Mouse (Mus musculus) cortical plate, adult 2 months (tissue): ENCODE results near the gene Hecw2.

ENCODE experiments used
- CTCF ChIP-seq: fragments of 200-500 bp; IDR thresholded peaks from 2 replicates; pipeline ENCODE4 v1.5.1; 2011; ENCODE audit warnings: mild to moderate bottlenecking, control low read depth, low read length; ENCODE audit not compliant: insufficient read depth; ENCODE audit errors: extremely low read depth
- POLR2A ChIP-seq: fragments of 200-500 bp; IDR thresholded peaks from 2 replicates; pipeline ENCODE4 v1.6.1; 2011; ENCODE audit warnings: mild to moderate bottlenecking, low read length, control low read depth; ENCODE audit not compliant: insufficient read depth; ENCODE audit errors: extremely low read depth

DNA sequence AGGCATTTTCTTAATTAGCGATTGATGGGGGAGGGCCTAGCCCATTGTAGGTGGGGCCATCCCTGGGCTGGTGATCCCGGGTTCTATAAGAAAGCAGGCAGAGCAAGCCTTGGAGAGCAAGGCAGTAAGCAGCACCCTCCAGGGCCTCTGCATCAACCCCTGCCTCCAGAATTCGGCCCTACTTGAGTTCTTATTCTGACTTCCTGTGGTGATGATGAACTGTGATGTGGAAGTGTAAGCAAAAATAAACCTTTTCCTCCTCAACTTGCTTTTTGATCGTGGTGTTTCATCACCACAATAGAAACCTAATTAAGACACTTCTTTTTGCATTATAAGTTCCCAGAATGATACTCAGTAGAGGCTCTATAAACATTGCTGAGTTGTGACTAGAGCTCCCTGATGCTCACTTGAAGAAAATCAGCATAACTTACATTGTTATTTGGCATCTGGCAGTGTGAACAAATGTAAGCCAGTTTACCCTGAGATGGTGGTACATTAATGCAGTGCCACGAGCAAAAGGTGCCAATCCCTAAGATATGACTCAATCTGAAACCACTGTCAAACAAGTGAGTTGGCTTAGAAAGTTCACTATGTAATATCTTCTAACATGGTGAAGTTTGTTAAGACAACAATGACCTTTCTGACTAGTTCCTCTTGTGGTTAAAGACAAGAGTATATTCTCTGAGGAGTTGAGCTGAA lies 349.9 kb downstream of the Hecw2 start:
- TF ChIP-seq CTCF (no peak), POLR2A (no peak)
